Mouse (Mus musculus): Measurements from ENCODE around the gene 4933405L10Rik. TPM values are rescaled to one million over a fixed set of nuclear protein-coding genes. Genes with fewer than 3 reads are reported as not detected.

4933405L10Rik gene
- not detected for total RNA-seq (2023)

DNA sequence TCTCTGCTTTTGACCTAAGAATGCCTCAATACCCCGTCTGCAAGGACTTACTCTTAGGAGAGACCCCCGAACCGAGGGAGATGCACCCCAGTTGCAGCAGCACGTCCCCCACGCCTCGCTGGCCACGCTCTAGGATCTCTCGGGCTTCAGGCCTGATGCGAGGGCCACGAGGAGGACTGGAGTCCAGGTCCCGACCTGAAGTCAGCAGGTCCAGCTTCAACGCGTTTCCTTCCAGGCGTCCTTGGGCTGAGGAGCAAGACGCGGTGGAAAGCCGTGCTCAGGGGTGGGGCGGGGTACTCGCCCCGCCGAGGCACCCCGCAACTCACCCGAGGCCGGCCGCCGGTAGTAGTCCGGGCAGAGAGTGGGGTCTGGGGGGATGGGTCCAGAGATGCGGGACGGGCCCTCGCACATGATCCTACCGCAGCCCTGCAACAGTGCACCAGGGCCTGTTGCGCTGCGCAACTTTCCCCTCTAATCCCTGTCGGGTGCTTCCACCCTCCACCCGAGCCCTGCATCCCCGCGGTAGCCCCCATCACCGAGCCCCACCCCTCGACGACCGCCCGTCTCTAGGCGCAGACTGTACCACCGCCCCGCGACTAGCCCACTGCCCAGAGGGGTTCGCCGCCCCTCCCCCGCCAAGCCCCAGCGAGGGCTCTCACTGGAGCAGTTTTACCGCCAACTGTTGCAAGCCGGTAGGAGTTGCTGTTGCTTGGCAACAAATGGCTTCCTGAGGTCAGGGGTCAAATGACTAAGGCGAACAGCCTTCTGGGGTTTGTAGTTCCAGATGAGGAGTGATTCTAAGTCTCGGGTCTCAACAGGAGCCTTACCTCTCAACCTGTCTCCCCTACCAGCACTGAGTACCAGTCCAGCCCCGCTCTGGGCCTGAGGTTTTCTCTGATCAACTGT lies at the start of gene 4933405L10Rik, which contains the start of gene Enkd1:
4933405L10Rik (plus strand) TSS at position 158 of the 906 bp plus-strand sequence.
Enkd1 (minus strand) TSS at position 713 of the 906 bp plus-strand sequence.

DNA sequence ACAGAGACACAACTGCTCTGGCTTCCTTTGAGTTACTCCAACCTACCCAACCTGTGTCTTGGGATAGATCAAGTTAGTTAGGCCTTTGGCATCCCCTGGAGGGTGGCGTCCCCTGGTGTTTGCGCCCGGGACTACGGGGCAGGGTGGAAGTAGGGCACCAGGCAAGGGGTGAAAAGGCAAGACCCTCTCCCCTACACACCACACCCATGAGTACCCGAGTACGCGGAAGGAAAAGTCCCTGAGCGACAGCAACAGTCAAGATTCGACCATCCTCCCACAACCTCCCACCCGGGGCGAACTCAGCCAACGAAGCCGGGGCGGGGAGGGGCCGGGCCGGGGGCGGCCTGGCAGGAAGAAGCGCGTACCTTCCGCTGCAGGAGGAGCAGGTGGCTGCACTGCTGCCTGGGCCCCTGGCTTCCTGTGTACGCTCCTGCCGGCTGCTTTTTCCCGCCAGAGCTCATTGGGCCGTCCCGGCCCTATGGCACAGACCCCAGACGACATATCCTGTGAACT lies 21.6 kb upstream of the 4933405L10Rik start, which contains the start of gene Carmil2:
Carmil2 (plus strand) TSS at position 479 of the 513 bp plus-strand sequence.

DNA sequence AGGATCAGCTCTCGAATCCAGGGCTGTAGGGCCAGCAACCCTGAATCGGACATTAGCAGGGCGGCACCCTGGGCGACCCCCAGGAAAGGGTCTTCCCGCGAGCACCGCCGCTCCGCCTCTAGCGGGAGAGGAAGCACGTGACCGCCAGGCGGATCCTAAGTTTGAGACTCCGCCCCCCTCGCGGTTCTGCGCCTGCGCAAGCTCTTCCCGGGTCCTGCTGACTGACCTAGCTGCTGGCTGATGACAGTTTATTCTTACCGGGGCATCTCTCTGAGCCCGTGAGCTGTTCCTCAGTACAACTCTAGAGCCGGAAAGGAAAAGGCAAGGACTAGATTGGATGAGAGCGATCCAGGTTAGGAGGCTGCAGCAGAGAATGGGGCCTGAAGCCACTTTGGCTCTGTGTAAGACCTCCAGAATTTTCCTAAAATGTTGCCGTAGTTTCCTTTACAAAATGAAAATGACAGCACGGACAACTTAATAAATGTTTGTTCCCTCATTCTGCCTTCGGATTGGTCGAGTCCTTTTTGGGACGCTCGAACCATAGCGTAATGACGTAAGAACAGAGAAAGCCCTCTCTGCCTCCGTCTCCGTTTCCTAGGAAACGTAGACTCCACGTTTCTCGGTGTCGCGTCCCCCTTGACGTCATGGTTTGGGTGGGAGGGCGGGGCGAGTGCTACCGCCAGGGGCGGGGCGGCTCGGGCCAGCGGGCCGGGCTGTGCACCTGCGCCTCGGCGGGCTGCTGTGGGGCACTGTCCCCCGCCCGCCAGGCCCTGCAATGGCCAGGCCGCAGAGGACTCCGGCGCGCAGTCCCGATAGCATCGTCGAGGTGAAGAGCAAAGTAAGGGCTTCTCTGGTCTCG lies 6.3 kb upstream of the 4933405L10Rik start, which contains the start of the genes Acd and Pard6a:
Acd (minus strand) TSS at position 137 of the 859 bp plus-strand sequence.
Pard6a (plus strand) TSS at position 183 of the 859 bp plus-strand sequence.

DNA sequence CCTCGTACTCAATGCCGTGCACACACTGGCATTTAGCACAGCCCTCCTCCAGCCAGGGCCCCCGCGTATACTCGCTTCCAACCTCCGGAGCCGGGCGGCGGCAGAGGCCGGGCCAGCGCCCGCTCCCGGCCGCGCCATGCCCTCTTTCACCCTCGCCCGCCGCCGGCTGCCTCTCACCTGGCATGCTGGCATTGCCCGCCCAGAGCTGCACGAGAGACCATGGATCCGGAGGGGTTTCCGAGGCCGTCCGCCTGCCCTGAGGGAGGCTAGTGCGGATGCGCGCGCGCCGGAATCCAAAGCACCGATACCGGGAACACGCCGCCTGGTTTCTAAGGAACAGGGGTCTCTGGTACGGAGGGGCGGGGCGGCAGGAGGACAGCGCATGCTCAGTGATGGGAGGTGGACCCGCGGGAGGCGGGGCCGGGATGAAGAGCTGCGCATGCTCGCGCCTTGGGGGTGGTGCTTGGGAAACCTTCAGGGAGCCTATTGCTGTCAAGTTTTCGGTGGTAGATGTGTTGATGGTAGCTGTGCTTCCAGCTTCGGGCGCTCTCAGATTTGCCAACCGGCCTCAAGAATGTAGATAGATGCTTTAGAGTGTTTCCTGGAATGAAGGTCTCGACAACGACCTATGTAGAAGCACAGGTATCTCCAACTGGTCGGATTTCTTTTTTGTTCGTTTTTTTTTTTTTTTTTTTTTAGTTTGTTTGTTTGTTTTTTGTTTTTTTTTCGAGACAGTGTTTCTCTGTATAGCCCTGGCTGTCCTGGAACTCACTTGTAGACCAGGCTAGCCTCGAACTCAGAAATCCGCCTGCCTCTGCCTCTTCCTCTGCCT lies 51.0 kb downstream of the 4933405L10Rik start, which contains the start of gene Gfod2:
Gfod2 (minus strand) TSS at position 388 of the 832 bp plus-strand sequence.

Other genes starting within 250 kb of the 4933405L10Rik start
- gene Tppp3, start 236.1 kb upstream of the 4933405L10Rik start, total RNA-seq (2023): 1 to 10 TPM in 1 of 2 experiments, under 1 TPM in 1; 0.56 to 1.3 TPM
- 1 to 10 TPM; 4.0 to 5.3 TPM for gene Zdhhc1, start 210.8 kb upstream of the 4933405L10Rik start, total RNA-seq (2023)
- gene Hsd11b2, start 188.9 kb upstream of the 4933405L10Rik start, total RNA-seq (2023): not detected
- gene Atp6v0d1, start 141.6 kb upstream of the 4933405L10Rik start, total RNA-seq (2023): 10 to 100 TPM; 82.3 to 98.5 TPM
- gene Ripor1, start 102.4 kb upstream of the 4933405L10Rik start, total RNA-seq (2023): 10 to 100 TPM; 24.3 to 32.2 TPM
- 100 to 1,000 TPM; 182 to 207 TPM for gene Ctcf, start 71.1 kb upstream of the 4933405L10Rik start, total RNA-seq (2023)
- gene Agrp, start 70.3 kb upstream of the 4933405L10Rik start, total RNA-seq (2023): not detected
- gene Carmil2, start 21.4 kb upstream of the 4933405L10Rik start, total RNA-seq (2023): 100 to 1,000 TPM; 155 to 156 TPM
- 10 to 100 TPM; 93.3 to 95.1 TPM for gene Acd, start 6.6 kb upstream of the 4933405L10Rik start, total RNA-seq (2023)
- gene Pard6a, start 6.5 kb upstream of the 4933405L10Rik start, total RNA-seq (2023): 10 to 100 TPM; 14.9 to 16.3 TPM
- 1 to 10 TPM; 4.2 to 4.3 TPM for gene Enkd1, start 555 bp downstream of the 4933405L10Rik start, total RNA-seq (2023)
- 1 to 10 TPM; 4.1 to 6.5 TPM for gene Gfod2, start 51.0 kb downstream of the 4933405L10Rik start, total RNA-seq (2023)
- gene Ranbp10, start 119.7 kb downstream of the 4933405L10Rik start, total RNA-seq (2023): 10 to 100 TPM; 36.8 to 38.6 TPM
- 1 to 10 TPM; 1.4 to 1.6 TPM for gene Tsnaxip1, start 120.1 kb downstream of the 4933405L10Rik start, total RNA-seq (2023)
- 10 to 100 TPM; 17.6 to 18.1 TPM for gene Cenpt, start 145.6 kb downstream of the 4933405L10Rik start, total RNA-seq (2023)
- 10 to 100 TPM; 17.1 to 19.7 TPM for gene Thap11, start 147.5 kb downstream of the 4933405L10Rik start, total RNA-seq (2023)
- 10 to 100 TPM; 17.1 to 31.8 TPM for gene Nutf2, start 152.9 kb downstream of the 4933405L10Rik start, total RNA-seq (2023)
- 10 to 100 TPM; 75.9 to 79.6 TPM for gene Edc4, start 173.2 kb downstream of the 4933405L10Rik start, total RNA-seq (2023)
- gene Nrn1l, start 185.9 kb downstream of the 4933405L10Rik start, total RNA-seq (2023): 1 to 10 TPM in 1 of 2 experiments, not detected in 1; 1.3 TPM
- 10 to 100 TPM; 22.5 to 30.1 TPM for gene Pskh1, start 192.8 kb downstream of the 4933405L10Rik start, total RNA-seq (2023)
- gene Ctrl, start 226.2 kb downstream of the 4933405L10Rik start, total RNA-seq (2023): 1 to 10 TPM; 2.0 to 3.5 TPM
- gene Psmb10, start 230.8 kb downstream of the 4933405L10Rik start, total RNA-seq (2023): 100 to 1,000 TPM; 141 to 157 TPM
- gene Lcat, start 235.7 kb downstream of the 4933405L10Rik start, total RNA-seq (2023): under 1 TPM in 1 of 2 experiments, not detected in 1; 0.67 TPM

All from B cell, adult 67 days (primary cell).